In genomic region chr11:119058041-119058995, GRCm38 (mm10) we compare ENCODE assay signal across 8 mouse cellular contexts. TPM values are rescaled to one million over a fixed set of nuclear protein-coding genes. Genes with fewer than 3 reads are reported as not detected.
DNase-seq lines count a peak whose midpoint lies in the region; ATAC-seq lines count a peak whose summit lies in the region.

No protein-coding gene starts in this region.

- peak overlapping the region; percentile 18 for H3K4me3 ChIP-seq in kidney, embryonic 16.5 days (ENCODE audit: low read length)
- H3K4me3 ChIP-seq in stomach, embryonic 14.5 days (ENCODE audit: low read depth, low read length), result peak overlapping the region; percentile 20; the same call in 1 of the 2 replicates

- H3K4me2 ChIP-seq in kidney, embryonic 16.5 days (replicated peaks; ENCODE audit: low read depth, low read length), result peak overlapping the region; percentile 98
- peak overlapping the region; percentile 35 for H3K4me2 ChIP-seq in stomach, embryonic 14.5 days (replicated peaks; ENCODE audit: low read depth, low read length)

- peak; percentile 32 to 47 for DNase-seq in B cell, adult 2 months
- DNase-seq in ES-CJ7 (ENCODE audit: low read depth, low spot score), result peak; percentile 30
- peak; percentile 87 for DNase-seq in lung, postnatal 25 days (ENCODE audit: low spot score)
- no peak for DNase-seq in cerebellum, adult 11-12 months

- H3K36me3 ChIP-seq in kidney, embryonic 16.5 days (ENCODE audit: insufficient read depth, low read length), result no peaks in the 10 kb centered on the region
- no peaks in the 10 kb centered on the region for H3K36me3 ChIP-seq in stomach, embryonic 14.5 days (ENCODE audit: control insufficient read depth, insufficient read depth, low read length)

- 1% methylated on average over 58 of the region's 58 CpGs for WGBS in kidney, embryonic 16.5 days
- 4% methylated on average over 58 of the region's 58 CpGs for WGBS in stomach, embryonic 14.5 days

- H3K27me3 ChIP-seq in kidney, embryonic 16.5 days (ENCODE audit: insufficient read depth, low read length), result peaks cover 86% of the 10 kb centered on the region
- H3K27me3 ChIP-seq in stomach, embryonic 14.5 days (ENCODE audit: control insufficient read depth, insufficient read depth, low read length), result peaks cover 60% of the 10 kb centered on the region

- no peak overlapping the region for H3K27ac ChIP-seq in kidney, embryonic 16.5 days (ENCODE audit: low read length)
- no peak overlapping the region for H3K27ac ChIP-seq in stomach, embryonic 14.5 days (ENCODE audit: low read length)

- peaks cover 43% of the 10 kb centered on the region for H3K4me1 ChIP-seq in kidney, embryonic 16.5 days (ENCODE audit: insufficient read depth, low read length)
- peaks cover 16% of the 10 kb centered on the region for H3K4me1 ChIP-seq in stomach, embryonic 14.5 days (ENCODE audit: control insufficient read depth, insufficient read depth, low read length)

- peak; percentile 76 for ATAC-seq in granulocyte monocyte progenitor cell, adult 5-6 weeks (replicated peaks; ENCODE audit: poor library complexity, severe bottlenecking)
- ATAC-seq in kidney, embryonic 16.5 days (ENCODE audit: low FRiP score, low TSS enrichment), result peak; percentile 43; the same call in 1 of the 2 replicates
- ATAC-seq in stomach, embryonic 14.5 days (ENCODE audit: insufficient number of reproducible peaks, insufficient read depth, low FRiP score, low read depth), result peak; percentile 46; the same call in 1 of the 2 replicates
- no peak for ATAC-seq in frontal cortex, adult (ENCODE audit: low TSS enrichment)

- H3K9ac ChIP-seq in kidney, embryonic 16.5 days (replicated peaks; ENCODE audit: low read length), result peak overlapping the region; percentile 18; the same call in 1 of the 2 replicates
- no peak overlapping the region for H3K9ac ChIP-seq in stomach, embryonic 14.5 days (replicated peaks; ENCODE audit: low read depth, low read length)

- H3K9me3 ChIP-seq in kidney, embryonic 16.5 days (ENCODE audit: low read length), result 0 out of 2 replicates have a peak, but pooled peaks cover 3% of the 10 kb centered on the region
- no peaks in the 10 kb centered on the region for H3K9me3 ChIP-seq in stomach, embryonic 14.5 days (ENCODE audit: control insufficient read depth, low read depth, low read length)

RNA-seq across cellular contexts. Expression of gene Cbx8, which starts 17.5 kb away (rescaled TPM):
- 3.6 TPM in 2 replicates for total RNA-seq in granulocyte monocyte progenitor cell, adult 5-6 weeks (2014; fragmentation: Nextera tagmentation)
- 1.5 and 3.2 TPM in 2 replicates for total RNA-seq in granulocyte monocyte progenitor cell, adult 5-6 weeks (2017)
- 8.2 and 8.5 TPM in 2 replicates for polyA plus RNA-seq in kidney, embryonic 16.5 days (2015; fragmentation: Nextera tagmentation; extraction: Ambion mirVana)
- polyA plus RNA-seq in stomach, embryonic 14.5 days (2014; fragmentation: Nextera tagmentation; extraction: Ambion mirVana), result 6.2 and 8.5 TPM in 2 replicates

RNA-seq across cellular contexts. Expression of gene Cbx4, which starts 27.7 kb away (rescaled TPM):
- 15.8 and 18.8 TPM in 2 replicates for total RNA-seq in granulocyte monocyte progenitor cell, adult 5-6 weeks (2014; fragmentation: Nextera tagmentation)
- 27.4 and 38.2 TPM in 2 replicates for total RNA-seq in granulocyte monocyte progenitor cell, adult 5-6 weeks (2017)
- 9.9 and 10.9 TPM in 2 replicates for polyA plus RNA-seq in kidney, embryonic 16.5 days (2015; fragmentation: Nextera tagmentation; extraction: Ambion mirVana)
- 7.0 and 8.2 TPM in 2 replicates for polyA plus RNA-seq in stomach, embryonic 14.5 days (2014; fragmentation: Nextera tagmentation; extraction: Ambion mirVana)

RNA-seq across cellular contexts. Expression of gene Cbx2, which starts 35.6 kb away (rescaled TPM):
- 0.88 and 5.0 TPM in 2 replicates for total RNA-seq in granulocyte monocyte progenitor cell, adult 5-6 weeks (2014; fragmentation: Nextera tagmentation)
- 2.1 and 2.6 TPM in 2 replicates for total RNA-seq in granulocyte monocyte progenitor cell, adult 5-6 weeks (2017)
- polyA plus RNA-seq in kidney, embryonic 16.5 days (2015; fragmentation: Nextera tagmentation; extraction: Ambion mirVana), result 35.5 and 37.3 TPM in 2 replicates
- polyA plus RNA-seq in stomach, embryonic 14.5 days (2014; fragmentation: Nextera tagmentation; extraction: Ambion mirVana), result 24.9 and 25.9 TPM in 2 replicates
